Mouse (Mus musculus) erythroblast, embryonic 14.5 days (primary cell): ENCODE data around the gene Izumo1r.

Source experiments
- GATA1 ChIP-seq: IDR thresholded peaks from 2 replicates; pipeline ENCODE4 v1.6.1; 2012; ENCODE audit warnings: low read length, inconsistent platforms, mixed read lengths
- TAL1 ChIP-seq: IDR thresholded peaks from 3 replicates; pipeline ENCODE4 v1.6.1; 2012; ENCODE audit warnings: low read length, inconsistent platforms, mixed read lengths

GRCm38 (mm10) chr9:14946677-14947076 is 42.9 kb upstream of the Izumo1r start:
- TF ChIP-seq TAL1 (no peak), GATA1 (no peak)
